Mouse (Mus musculus): ENCODE data around the gene Dyrk3.
A peak's percentile ranks its signal among the peaks of the same experiment; 100 is the strongest.
"Not testable (repeated sequence)": the region's sequence is repeated elsewhere in the genome, so short reads cannot be mapped to it uniquely, and the experiment has no call there.

The Dyrk3 gene

GRCm38 (mm10) chr1:131153018-131153629 lies 15.0 kb upstream of the Dyrk3 start, which contains the start of gene Eif2d:
Gene Eif2d (plus strand): TSS chr1:131153181.
- peak; percentile 89 for DNase-seq

GRCm38 (mm10) chr1:131149496-131149895 lies 11.4 kb upstream of the Dyrk3 start:
- no peak for DNase-seq

GRCm38 (mm10) chr1:131146181-131146614 lies 8.1 kb upstream of the Dyrk3 start:
- no peak for DNase-seq

- not testable (repeated sequence) for DNase-seq
These were observed 7.1 kb upstream of the Dyrk3 start for GRCm38 (mm10) chr1:131145222-131145621.

- no peak for DNase-seq
These were observed 4.3 kb upstream of the Dyrk3 start for GRCm38 (mm10) chr1:131142472-131142871.

- DNase-seq = no peak
These were observed 3.3 kb upstream of the Dyrk3 start for GRCm38 (mm10) chr1:131141449-131141848.

- no peak for DNase-seq
These were observed 1.3 kb upstream of the Dyrk3 start for GRCm38 (mm10) chr1:131139102-131140095.

GRCm38 (mm10) chr1:131137717-131138118 lies 422 bp downstream of the Dyrk3 start:
- DNase-seq = no peak

GRCm38 (mm10) chr1:131137111-131137510 lies 1.0 kb downstream of the Dyrk3 start:
- no peak for DNase-seq

GRCm38 (mm10) chr1:131135960-131136629 lies 2.0 kb downstream of the Dyrk3 start:
- no peak for DNase-seq

- no peak for DNase-seq
These were observed 3.1 kb downstream of the Dyrk3 start for GRCm38 (mm10) chr1:131134942-131135522.

GRCm38 (mm10) chr1:131134231-131134630 lies 3.9 kb downstream of the Dyrk3 start:
- no peak for DNase-seq

GRCm38 (mm10) chr1:131125987-131126744 lies 12.0 kb downstream of the Dyrk3 start:
- DNase-seq = no peak

GRCm38 (mm10) chr1:131123522-131124265 lies 14.4 kb downstream of the Dyrk3 start:
- no peak for DNase-seq

- no peak for DNase-seq
These were observed 16.2 kb downstream of the Dyrk3 start for GRCm38 (mm10) chr1:131121987-131122386.

GRCm38 (mm10) chr1:131119026-131119425 lies 19.1 kb downstream of the Dyrk3 start:
- DNase-seq = no peak

GRCm38 (mm10) chr1:131118530-131118929 lies 19.6 kb downstream of the Dyrk3 start:
- DNase-seq = no peak

- DNase-seq = peak; percentile 38
These were observed 21.6 kb downstream of the Dyrk3 start for GRCm38 (mm10) chr1:131116430-131117011.

- peak; percentile 50 for DNase-seq
These were observed 22.2 kb downstream of the Dyrk3 start for GRCm38 (mm10) chr1:131115932-131116331.

GRCm38 (mm10) chr1:131112576-131112975 lies 25.6 kb downstream of the Dyrk3 start:
- no peak for DNase-seq

- no peak for DNase-seq
These were observed 27.5 kb downstream of the Dyrk3 start for GRCm38 (mm10) chr1:131110525-131111106.

Data from cerebellum, adult 9-11 months (tissue).